Mouse (Mus musculus) neural tube, embryonic 13.5 days (tissue): Measurements from ENCODE around the gene Apba1. TPM values are rescaled to one million over a fixed set of nuclear protein-coding genes. Genes with fewer than 3 reads are reported as not detected.

ENCODE experiments used
- ATAC-seq: fragments of 200-750 bp; cut with Nextera tagmentation; 2 replicates; pipeline ENCODE4 v1.8.0; 2017; ENCODE audit warnings: low read depth, mild to moderate bottlenecking, moderate TSS enrichment, moderate library complexity
- H3K27ac ChIP-seq: fragments of 300-500 bp; sonication (generic); replicated peaks from 2 replicates; pipeline ENCODE4 v1.5.1; 2015; ENCODE audit warnings: moderate library complexity, mild to moderate bottlenecking, inconsistent platforms
- H3K27me3 ChIP-seq: fragments of 300-500 bp; sonication (generic); 2 replicates; pipeline ENCODE4 v1.6.1; 2015; ENCODE audit warnings: mild to moderate bottlenecking, inconsistent platforms
- H3K36me3 ChIP-seq: fragments of 300-500 bp; sonication (generic); 2 replicates; pipeline ENCODE4 v1.6.1; 2015; ENCODE audit warnings: mild to moderate bottlenecking, inconsistent platforms
- H3K4me1 ChIP-seq: fragments of 300-500 bp; sonication (generic); replicated peaks from 2 replicates; pipeline ENCODE4 v1.6.1; 2015; ENCODE audit warnings: inconsistent platforms
- H3K4me2 ChIP-seq: fragments of 300-500 bp; sonication (generic); 2 replicates; pipeline ENCODE4 v1.6.1; 2015; ENCODE audit warnings: inconsistent platforms, mild to moderate bottlenecking, moderate library complexity
- H3K4me3 ChIP-seq: fragments of 300-500 bp; sonication (generic); 2 replicates; pipeline ENCODE4 v1.5.1; 2015; ENCODE audit warnings: mild to moderate bottlenecking, inconsistent platforms
- H3K9ac ChIP-seq: fragments of 300-500 bp; sonication (generic); 2 replicates; pipeline ENCODE4 v1.6.1; 2015; ENCODE audit warnings: moderate library complexity, mild to moderate bottlenecking, inconsistent platforms
- H3K9me3 ChIP-seq: fragments of 300-500 bp; sonication (generic); 2 replicates; pipeline ENCODE4 v1.6.1; 2016; ENCODE audit warnings: inconsistent platforms
- WGBS: fragments of 180-500 bp; shearing (Covaris S2); methylation state at CpG from one replicate; pipeline ENCODE4 v1.1.7; 2015; 5-methylcytosine and 5-hydroxymethylcytosine counted together
- polyA plus RNA-seq: library from polyadenylated mRNA; unstranded; fragments of >200 nt; fragmentation: Nextera tagmentation; extraction: Ambion mirVana; gene quantifications from 2 replicates; pipeline ENCODE4 v1.2.1, GENCODE M21; 2015

Apba1 gene
- polyA plus RNA-seq, 1 experiment from 2014 or later, result 8.7 TPM

- no peak for ATAC-seq
- 65% methylated on average over 4 of the region's 4 CpGs for WGBS
- no peak overlapping the region for H3K27ac ChIP-seq
- H3K36me3 ChIP-seq, result peaks cover 12% of the 10 kb centered on the region
- H3K9me3 ChIP-seq, result no peaks in the 10 kb centered on the region
- no peak overlapping the region for H3K4me2 ChIP-seq
- H3K9ac ChIP-seq, result no peak overlapping the region
- no peaks in the 10 kb centered on the region for H3K27me3 ChIP-seq
- no peak overlapping the region for H3K4me3 ChIP-seq
- peaks cover 18% of the 10 kb centered on the region for H3K4me1 ChIP-seq
Observed at GRCm38 (mm10) chr19:23910345-23910744, 151.7 kb downstream of the Apba1 start.

- peaks cover 32% of the 10 kb centered on the region for H3K4me1 ChIP-seq
- no peak overlapping the region for H3K4me3 ChIP-seq
- no peaks in the 10 kb centered on the region for H3K27me3 ChIP-seq
- no peak overlapping the region for H3K4me2 ChIP-seq
- H3K27ac ChIP-seq, result peak overlapping the region; percentile 77
- WGBS, result 20% methylated on average over 5 of the region's 5 CpGs
- H3K9me3 ChIP-seq, result no peaks in the 10 kb centered on the region
- peaks cover 41% of the 10 kb centered on the region for H3K36me3 ChIP-seq
- no peak overlapping the region; the same call in 1 of the 2 replicates for H3K9ac ChIP-seq
- ATAC-seq, result peak; percentile 76
Observed at GRCm38 (mm10) chr19:23919384-23920219, 160.9 kb downstream of the Apba1 start.

GRCm38 (mm10) chr19:23920220-23920544, 161.5 kb downstream of the Apba1 start:
- no peaks in the 10 kb centered on the region for H3K27me3 ChIP-seq
- H3K4me1 ChIP-seq, result peaks cover 32% of the 10 kb centered on the region
- no peaks in the 10 kb centered on the region for H3K9me3 ChIP-seq
- H3K4me2 ChIP-seq, result no peak overlapping the region
- H3K27ac ChIP-seq, result peak overlapping the region; percentile 77
- ATAC-seq, result no peak; the same call in none of the 2 replicates
- no peak overlapping the region for H3K9ac ChIP-seq
- WGBS, result 46% methylated on average over 8 of the region's 8 CpGs
- H3K4me3 ChIP-seq, result no peak overlapping the region
- peaks cover 47% of the 10 kb centered on the region for H3K36me3 ChIP-seq

- no peak for ATAC-seq
- H3K9ac ChIP-seq, result no peak overlapping the region
- H3K9me3 ChIP-seq, result no peaks in the 10 kb centered on the region
- no peak overlapping the region for H3K4me3 ChIP-seq
- 90% methylated on average over 9 of the region's 9 CpGs for WGBS
- H3K27ac ChIP-seq, result no peak overlapping the region
- peaks cover 32% of the 10 kb centered on the region for H3K4me1 ChIP-seq
- H3K27me3 ChIP-seq, result no peaks in the 10 kb centered on the region
- no peak overlapping the region for H3K4me2 ChIP-seq
- peaks cover 57% of the 10 kb centered on the region for H3K36me3 ChIP-seq
Observed at GRCm38 (mm10) chr19:23922601-23923000, 163.9 kb downstream of the Apba1 start.

GRCm38 (mm10) chr19:23924057-23924456, 165.4 kb downstream of the Apba1 start:
- no peak overlapping the region for H3K4me3 ChIP-seq
- H3K4me2 ChIP-seq, result no peak overlapping the region
- H3K27ac ChIP-seq, result no peak overlapping the region
- ATAC-seq, result no peak
- H3K27me3 ChIP-seq, result no peaks in the 10 kb centered on the region
- no peak overlapping the region for H3K9ac ChIP-seq
- WGBS, result 80% methylated on average over 6 of the region's 6 CpGs
- peaks cover 50% of the 10 kb centered on the region for H3K36me3 ChIP-seq
- peaks cover 22% of the 10 kb centered on the region for H3K4me1 ChIP-seq
- H3K9me3 ChIP-seq, result no peaks in the 10 kb centered on the region

GRCm38 (mm10) chr19:23924791-23925190, 166.1 kb downstream of the Apba1 start:
- Histone ChIP-seq H3K4me3 (no peak overlapping the region), H3K4me2 (no peak overlapping the region), H3K27ac (no peak overlapping the region), H3K36me3 (peaks cover 53% of the 10 kb centered on the region), H3K4me1 (peaks cover 15% of the 10 kb centered on the region), H3K9ac (no peak overlapping the region), H3K27me3 (no peaks in the 10 kb centered on the region), H3K9me3 (no peaks in the 10 kb centered on the region)
- 68% methylated on average over 9 of the region's 9 CpGs for WGBS
- no peak for ATAC-seq

DNA sequence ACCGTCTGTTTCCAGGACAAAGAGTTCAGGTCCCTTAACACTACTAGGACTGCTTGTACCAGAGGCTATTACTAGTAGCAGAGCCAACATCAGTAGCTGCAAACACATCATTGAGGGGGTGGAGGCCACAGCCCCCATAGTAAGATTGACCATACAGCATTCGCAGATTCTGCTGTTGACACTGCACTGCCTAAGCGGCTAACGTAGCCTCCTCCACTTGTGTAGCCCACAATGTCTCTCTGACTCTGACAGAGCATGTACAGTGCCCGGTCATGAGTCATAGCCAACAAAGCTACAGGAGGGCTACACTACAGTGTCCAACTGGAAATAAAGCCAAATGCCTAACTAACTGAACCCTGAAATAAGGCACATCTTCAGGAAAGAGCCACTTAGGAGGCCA, 166.9 kb downstream of the Apba1 start:
- H3K4me3 ChIP-seq, result no peak overlapping the region
- no peak overlapping the region for H3K9ac ChIP-seq
- H3K9me3 ChIP-seq, result no peaks in the 10 kb centered on the region
- ATAC-seq, result no peak
- 90% methylated on average over 5 of the region's 5 CpGs for WGBS
- no peaks in the 10 kb centered on the region for H3K27me3 ChIP-seq
- peaks cover 7% of the 10 kb centered on the region for H3K4me1 ChIP-seq
- peaks cover 55% of the 10 kb centered on the region for H3K36me3 ChIP-seq
- no peak overlapping the region for H3K4me2 ChIP-seq
- no peak overlapping the region for H3K27ac ChIP-seq

- peaks cover 9% of the 10 kb centered on the region; the same call in 1 of the 2 replicates for H3K9me3 ChIP-seq
- H3K36me3 ChIP-seq, result peaks cover 65% of the 10 kb centered on the region
- H3K27ac ChIP-seq, result no peak overlapping the region
- whole genome bisulfite sequencing, result 89% methylated on average over 5 of the region's 5 CpGs
- no peaks in the 10 kb centered on the region for H3K27me3 ChIP-seq
- H3K4me2 ChIP-seq, result no peak overlapping the region
- H3K4me1 ChIP-seq, result no peaks in the 10 kb centered on the region
- H3K9ac ChIP-seq, result no peak overlapping the region
- no peak overlapping the region for H3K4me3 ChIP-seq
- no peak for ATAC-seq
Observed at GRCm38 (mm10) chr19:23930826-23931225, 172.1 kb downstream of the Apba1 start.

DNA sequence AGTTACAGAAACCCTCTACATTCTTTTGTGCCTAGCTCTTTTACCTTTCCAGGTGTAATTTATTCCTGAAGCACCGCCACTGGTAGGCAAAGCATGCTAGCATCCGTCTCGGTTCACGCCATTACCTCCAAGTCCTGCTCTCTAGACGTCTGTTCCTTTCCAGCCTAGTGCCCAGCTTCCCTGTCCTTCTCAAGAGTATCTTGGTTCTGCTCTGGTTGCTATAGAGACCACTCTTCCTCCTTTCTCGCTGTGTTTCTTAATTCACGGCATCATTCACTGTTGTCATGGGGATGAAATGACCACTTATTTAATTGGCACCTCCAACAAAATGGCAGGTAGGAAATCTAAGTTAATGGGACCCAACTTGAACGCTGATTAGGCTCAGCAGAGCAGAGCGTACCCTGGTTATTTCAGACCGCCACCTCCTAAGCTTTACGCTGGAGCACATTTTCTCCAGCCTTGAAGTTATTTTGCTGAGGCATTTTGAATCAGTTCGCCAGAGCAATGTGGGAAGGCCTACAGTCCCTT, 182.8 kb downstream of the Apba1 start:
- Histone ChIP-seq H3K9me3 (no peaks in the 10 kb centered on the region), H3K27ac (peak overlapping the region; percentile 23; the same call in 1 of the 2 replicates), H3K36me3 (peaks cover 94% of the 10 kb centered on the region), H3K4me1 (peaks cover 8% of the 10 kb centered on the region), H3K27me3 (no peaks in the 10 kb centered on the region), H3K9ac (no peak overlapping the region), H3K4me2 (no peak overlapping the region), H3K4me3 (no peak overlapping the region)
- ATAC-seq, result no peak
- 61% methylated on average over 12 of the region's 12 CpGs for WGBS

GRCm38 (mm10) chr19:23942886-23943285, 184.2 kb downstream of the Apba1 start:
- Histone ChIP-seq H3K4me1 (peaks cover 9% of the 10 kb centered on the region), H3K36me3 (peaks cover 85% of the 10 kb centered on the region), H3K27ac (no peak overlapping the region), H3K9me3 (no peaks in the 10 kb centered on the region), H3K9ac (no peak overlapping the region), H3K4me2 (no peak overlapping the region), H3K27me3 (no peaks in the 10 kb centered on the region), H3K4me3 (no peak overlapping the region)
- 88% methylated on average over 7 of the region's 7 CpGs for WGBS
- ATAC-seq, result no peak

- no peak overlapping the region for H3K9ac ChIP-seq
- H3K4me3 ChIP-seq, result no peak overlapping the region
- no peak overlapping the region for H3K27ac ChIP-seq
- WGBS, result 87% methylated on average over 6 of the region's 6 CpGs
- ATAC-seq, result no peak
- H3K4me2 ChIP-seq, result no peak overlapping the region
- no peaks in the 10 kb centered on the region for H3K27me3 ChIP-seq
- peaks cover 54% of the 10 kb centered on the region for H3K36me3 ChIP-seq
- H3K9me3 ChIP-seq, result peaks cover 2% of the 10 kb centered on the region; the same call in 1 of the 2 replicates
- peaks cover 14% of the 10 kb centered on the region for H3K4me1 ChIP-seq
Observed at GRCm38 (mm10) chr19:23946026-23946685, 187.5 kb downstream of the Apba1 start.

DNA sequence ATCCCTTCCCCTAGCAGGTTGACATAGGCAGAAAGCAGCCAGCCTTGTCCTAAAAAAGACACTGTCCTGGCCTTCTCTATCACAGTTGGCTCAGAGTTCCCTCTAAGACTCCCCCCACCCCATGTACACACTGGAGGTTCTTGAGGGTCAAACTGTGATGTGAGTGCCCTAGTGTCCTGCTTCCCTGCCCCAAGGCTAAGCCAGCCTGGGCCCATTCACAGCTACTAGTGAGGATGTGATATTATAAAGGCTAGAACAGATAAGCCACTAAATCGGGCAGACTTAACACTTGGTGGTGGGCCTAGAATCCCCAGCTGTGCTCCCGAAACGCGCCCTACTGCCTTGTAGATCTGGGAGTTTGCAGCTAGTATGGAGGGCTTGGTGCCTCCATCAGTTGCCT, 188.1 kb downstream of the Apba1 start:
- no peak for ATAC-seq
- no peak overlapping the region for H3K4me3 ChIP-seq
- no peak overlapping the region for H3K4me2 ChIP-seq
- no peak overlapping the region for H3K9ac ChIP-seq
- H3K9me3 ChIP-seq, result peaks cover 3% of the 10 kb centered on the region; the same call in 1 of the 2 replicates
- peaks cover 48% of the 10 kb centered on the region for H3K36me3 ChIP-seq
- no peaks in the 10 kb centered on the region for H3K27me3 ChIP-seq
- peaks cover 9% of the 10 kb centered on the region for H3K4me1 ChIP-seq
- no peak overlapping the region for H3K27ac ChIP-seq
- WGBS, result 85% methylated on average over 4 of the region's 4 CpGs
